Mouse (Mus musculus): ENCODE results near the gene 6030468B19Rik. TPM values are rescaled to one million over a fixed set of nuclear protein-coding genes. Genes with fewer than 3 reads are reported as not detected.

6030468B19Rik gene
- polyA plus RNA-seq (2015; fragmentation: Nextera tagmentation; extraction: Ambion mirVana): 0.18 TPM in 1 of 2 replicates, not detected in the other

DNA sequence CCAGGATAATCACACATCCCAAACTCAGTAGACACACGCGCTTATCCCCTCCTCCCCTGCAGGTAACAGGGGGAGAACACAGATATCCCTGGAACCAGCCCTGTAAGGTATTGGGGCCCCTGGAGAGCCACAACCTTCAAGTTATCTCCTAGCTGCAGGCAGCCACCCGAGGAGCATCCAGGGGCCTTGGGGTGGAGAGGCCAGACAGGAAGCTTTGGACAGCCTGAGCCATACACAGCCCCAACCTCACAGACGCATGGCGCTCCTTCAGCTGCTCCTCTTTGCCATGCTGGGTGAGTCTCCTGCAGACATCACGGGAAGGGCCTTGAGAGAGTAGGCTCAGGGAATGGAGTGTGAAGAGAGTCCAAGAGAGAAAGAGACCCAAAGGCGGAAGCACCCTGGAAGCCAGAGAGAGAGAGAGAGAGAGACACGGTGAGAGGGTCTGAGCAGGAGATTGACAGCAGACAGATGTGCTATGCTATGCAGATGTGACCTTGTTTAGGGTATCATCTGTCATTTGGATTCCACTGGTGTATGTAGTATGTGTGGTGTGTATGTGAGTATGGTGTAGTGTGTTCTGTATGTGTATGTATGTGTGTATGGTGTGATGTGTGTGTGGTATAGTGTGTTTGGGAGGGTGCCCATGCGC is at the start of gene 6030468B19Rik:
Gene 6030468B19Rik (plus strand): TSS at position 150 of the 649 bp plus-strand sequence.
- Histone ChIP-seq H3K27ac (replicated peaks) (no peak within 1 kb of the TSS), H3K27me3 (no peaks in the 10 kb centered on the region), H3K36me3 (no peaks in the 10 kb centered on the region), H3K4me3 (no peak within 1 kb of the TSS), H3K4me2 (replicated peaks) (no peak within 1 kb of the TSS), H3K9ac (replicated peaks) (no peak within 1 kb of the TSS), H3K9me3 (no peaks in the 10 kb centered on the region), H3K4me1 (no peaks in the 10 kb centered on the region)
- ATAC-seq (replicated peaks): no peak
- 66% methylated on average over 9 of the region's 9 CpGs for WGBS

DNA sequence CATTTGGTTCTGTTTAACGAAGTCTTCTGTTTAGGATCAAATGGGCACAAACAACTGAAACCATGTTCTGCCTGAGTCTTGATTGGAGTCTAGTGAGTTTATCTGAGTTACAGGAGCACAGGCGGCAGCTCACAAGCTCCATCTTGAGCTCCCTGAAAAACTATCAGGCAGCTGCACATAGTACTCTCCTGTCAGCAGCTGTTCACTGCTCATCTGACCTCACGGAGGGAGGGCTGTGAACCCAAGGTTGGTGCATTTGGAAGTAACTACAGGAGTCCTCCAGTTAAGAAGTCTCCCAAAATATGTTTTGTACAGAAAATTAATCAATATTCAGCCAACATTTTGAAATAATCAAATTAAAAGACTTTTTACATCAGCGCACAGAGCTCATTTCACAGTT is 48.8 kb upstream of the 6030468B19Rik start:
- no peak for ATAC-seq (replicated peaks)
- H3K4me2 ChIP-seq (replicated peaks): no peak overlapping the region
- no peak overlapping the region for H3K9ac ChIP-seq (replicated peaks)
- H3K4me1 ChIP-seq: no peaks in the 10 kb centered on the region
- no peak overlapping the region for H3K4me3 ChIP-seq
- 85% methylated on average over 4 of the region's 4 CpGs for WGBS
- no peak overlapping the region for H3K27ac ChIP-seq (replicated peaks)
- no peaks in the 10 kb centered on the region for H3K9me3 ChIP-seq
- H3K36me3 ChIP-seq: peaks cover 95% of the 10 kb centered on the region
- H3K27me3 ChIP-seq: no peaks in the 10 kb centered on the region

DNA sequence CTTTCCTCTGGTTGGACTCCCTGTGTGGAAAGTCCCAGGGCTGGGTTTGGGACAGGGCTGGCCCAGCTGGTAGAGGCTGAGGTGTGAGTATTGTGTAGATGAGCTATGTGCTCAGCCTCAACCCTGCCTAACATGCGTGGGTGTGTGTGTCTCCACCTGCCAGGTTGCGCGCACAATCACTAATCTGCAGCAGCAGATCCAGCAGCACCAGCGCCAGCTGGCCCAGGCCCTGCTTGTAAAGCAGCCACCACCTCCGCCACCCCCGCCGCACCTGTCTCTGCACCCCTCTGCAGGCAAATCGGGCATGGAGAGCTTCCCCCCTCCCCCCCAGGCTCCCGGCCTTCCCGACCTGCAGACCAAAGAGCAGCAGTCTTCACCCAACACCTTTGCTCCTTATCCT is 48.0 kb upstream of the 6030468B19Rik start:
- no peaks in the 10 kb centered on the region for H3K27me3 ChIP-seq
- no peak overlapping the region for H3K9ac ChIP-seq (replicated peaks)
- H3K9me3 ChIP-seq: no peaks in the 10 kb centered on the region
- no peak for ATAC-seq (replicated peaks)
- no peak overlapping the region for H3K27ac ChIP-seq (replicated peaks)
- no peak overlapping the region for H3K4me2 ChIP-seq (replicated peaks)
- H3K36me3 ChIP-seq: peaks cover 96% of the 10 kb centered on the region
- WGBS: 94% methylated on average over 10 of the region's 10 CpGs
- no peaks in the 10 kb centered on the region for H3K4me1 ChIP-seq
- no peak overlapping the region for H3K4me3 ChIP-seq

DNA sequence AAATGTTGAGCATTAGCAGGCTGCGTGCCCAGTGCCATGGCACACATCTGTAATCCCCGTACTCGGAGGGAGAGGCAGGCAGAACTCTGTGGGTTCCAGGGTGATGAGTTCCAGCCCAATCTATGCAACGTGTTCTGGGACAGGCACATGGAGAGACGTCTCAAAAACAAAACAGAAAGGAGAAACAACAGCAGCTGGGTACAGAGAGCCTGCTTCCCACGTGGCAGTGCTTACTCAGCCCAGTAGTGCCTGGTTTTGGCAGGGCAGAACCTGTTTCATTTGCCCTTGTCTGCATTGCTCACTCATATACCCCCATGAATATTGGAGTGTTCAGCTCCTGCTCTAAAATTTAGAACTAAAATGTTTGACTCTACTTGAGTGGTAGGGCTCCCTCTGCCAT is 45.9 kb upstream of the 6030468B19Rik start:
- Histone ChIP-seq H3K27ac (replicated peaks) (no peak overlapping the region), H3K27me3 (no peaks in the 10 kb centered on the region), H3K4me1 (no peaks in the 10 kb centered on the region), H3K9ac (replicated peaks) (no peak overlapping the region), H3K4me3 (no peak overlapping the region), H3K4me2 (replicated peaks) (no peak overlapping the region), H3K9me3 (no peaks in the 10 kb centered on the region), H3K36me3 (peaks cover 96% of the 10 kb centered on the region)
- ATAC-seq (replicated peaks): no peak
- WGBS: 85% methylated on average over 6 of the region's 6 CpGs

DNA sequence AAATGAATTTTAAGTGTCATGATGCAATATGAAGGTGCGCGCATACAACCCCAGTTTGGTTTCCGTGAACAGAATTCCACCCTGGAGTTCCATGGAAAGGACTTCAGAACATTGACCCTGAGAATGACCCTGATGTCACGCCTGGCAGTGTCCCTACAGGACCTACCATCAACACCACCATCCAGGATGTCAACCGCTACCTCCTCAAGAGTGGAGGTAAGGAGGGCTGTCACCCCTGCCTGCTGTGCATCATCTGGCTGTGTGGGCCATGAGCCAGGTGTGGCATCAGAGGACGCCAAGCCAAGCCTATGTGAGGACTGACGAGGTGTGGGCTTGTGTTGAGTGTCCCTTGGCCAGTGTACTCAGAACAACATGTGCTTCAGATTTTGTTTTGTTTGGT is 41.6 kb upstream of the 6030468B19Rik start:
- 94% methylated on average over 7 of the region's 7 CpGs for WGBS
- no peak overlapping the region for H3K9ac ChIP-seq (replicated peaks)
- H3K4me2 ChIP-seq (replicated peaks): no peak overlapping the region
- no peak for ATAC-seq (replicated peaks)
- no peaks in the 10 kb centered on the region for H3K27me3 ChIP-seq
- H3K27ac ChIP-seq (replicated peaks): no peak overlapping the region
- H3K4me1 ChIP-seq: no peaks in the 10 kb centered on the region
- peaks cover 94% of the 10 kb centered on the region for H3K36me3 ChIP-seq
- no peaks in the 10 kb centered on the region for H3K9me3 ChIP-seq
- H3K4me3 ChIP-seq: no peak overlapping the region

DNA sequence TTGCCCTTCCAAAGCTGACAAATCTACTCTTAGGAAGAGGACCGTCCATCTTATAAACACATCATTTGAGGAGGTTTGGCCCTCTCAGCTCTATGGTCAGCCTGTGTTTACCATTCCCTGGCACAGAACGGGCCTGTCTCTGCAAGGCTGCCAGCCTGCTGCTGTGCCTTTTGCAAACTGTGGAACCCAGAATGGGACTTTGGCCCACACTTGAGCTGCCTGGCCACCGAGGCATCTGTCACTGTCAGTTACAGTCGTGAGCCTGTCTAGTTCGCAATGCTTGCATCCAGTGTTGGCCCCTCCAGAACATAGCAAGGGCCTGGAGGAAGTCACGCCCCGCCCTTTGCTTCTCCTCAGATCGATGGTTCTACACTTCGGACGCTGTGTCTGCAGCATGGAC is 38.2 kb upstream of the 6030468B19Rik start:
- ATAC-seq (replicated peaks): no peak
- no peaks in the 10 kb centered on the region for H3K9me3 ChIP-seq
- H3K9ac ChIP-seq (replicated peaks): no peak overlapping the region
- no peaks in the 10 kb centered on the region for H3K4me1 ChIP-seq
- 93% methylated on average over 10 of the region's 10 CpGs for WGBS
- no peak overlapping the region for H3K4me2 ChIP-seq (replicated peaks)
- H3K36me3 ChIP-seq: peaks cover 90% of the 10 kb centered on the region
- H3K27ac ChIP-seq (replicated peaks): no peak overlapping the region
- H3K4me3 ChIP-seq: no peak overlapping the region
- H3K27me3 ChIP-seq: no peaks in the 10 kb centered on the region

DNA sequence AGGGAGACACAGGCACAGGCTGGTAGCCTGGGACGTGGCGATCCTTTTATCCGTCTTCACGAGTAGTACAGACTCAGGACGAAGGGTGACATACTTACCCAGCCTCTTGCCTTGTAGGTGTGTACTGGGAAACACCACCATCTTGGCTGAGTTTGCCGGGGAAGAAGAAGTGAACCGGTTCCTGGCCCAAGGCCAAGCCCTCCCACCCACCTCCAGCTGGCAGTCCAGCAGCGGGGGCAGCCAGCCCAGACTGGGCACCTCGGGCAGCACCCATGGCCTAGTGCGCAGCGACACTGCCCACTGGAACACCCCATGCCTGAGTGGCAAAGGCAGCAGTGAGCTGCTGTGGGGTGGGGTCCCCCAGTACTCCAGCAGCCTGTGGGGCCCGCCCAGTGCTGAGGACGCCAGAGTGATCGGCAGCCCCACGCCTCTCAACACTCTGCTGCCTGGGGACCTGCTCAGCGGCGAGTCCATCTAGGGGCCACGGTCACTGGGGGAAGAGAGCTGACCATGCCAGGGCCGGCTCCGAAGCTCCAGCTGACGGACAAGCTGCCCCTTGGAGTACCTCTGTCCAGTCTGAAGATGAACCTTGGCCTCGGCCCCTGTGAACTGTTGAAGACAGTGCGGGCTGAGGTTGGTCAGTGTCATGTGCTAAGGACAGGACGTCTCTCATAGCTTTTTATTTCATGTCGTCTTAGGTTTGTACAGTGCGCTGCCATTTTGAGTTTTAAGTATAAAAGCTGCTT is 36.9 kb upstream of the 6030468B19Rik start:
- Histone ChIP-seq H3K4me3 (no peak overlapping the region), H3K4me2 (replicated peaks) (no peak overlapping the region), H3K27me3 (no peaks in the 10 kb centered on the region), H3K36me3 (peaks cover 85% of the 10 kb centered on the region), H3K9ac (replicated peaks) (no peak overlapping the region), H3K4me1 (no peaks in the 10 kb centered on the region), H3K27ac (replicated peaks) (no peak overlapping the region), H3K9me3 (no peaks in the 10 kb centered on the region)
- 89% methylated on average over 26 of the region's 26 CpGs for WGBS
- no peak for ATAC-seq (replicated peaks)

DNA sequence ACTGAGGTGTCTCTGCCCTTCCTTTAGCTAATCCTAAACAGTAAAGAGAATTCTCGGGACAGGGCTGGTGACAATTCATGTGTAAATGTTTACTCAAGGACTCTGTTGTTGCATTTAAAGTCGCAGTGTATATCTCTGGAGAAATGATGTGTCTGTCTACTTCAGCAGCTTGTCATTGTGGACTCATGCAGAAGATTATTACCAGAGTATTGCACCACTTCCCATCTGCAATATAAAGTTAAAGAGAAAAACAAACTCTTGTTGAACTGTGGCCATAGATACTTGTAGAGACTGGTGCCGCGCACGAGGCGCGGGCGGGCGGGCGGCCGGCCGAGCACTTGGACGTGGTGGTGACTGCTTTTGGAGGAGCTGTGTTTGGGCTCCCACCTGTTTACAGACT is 35.7 kb upstream of the 6030468B19Rik start:
- no peaks in the 10 kb centered on the region for H3K4me1 ChIP-seq
- H3K4me3 ChIP-seq: no peak overlapping the region
- ATAC-seq (replicated peaks): no peak
- H3K9ac ChIP-seq (replicated peaks): no peak overlapping the region
- no peak overlapping the region for H3K4me2 ChIP-seq (replicated peaks)
- H3K36me3 ChIP-seq: peaks cover 76% of the 10 kb centered on the region
- WGBS: 93% methylated on average over 13 of the region's 13 CpGs
- H3K27ac ChIP-seq (replicated peaks): no peak overlapping the region
- no peaks in the 10 kb centered on the region for H3K27me3 ChIP-seq
- H3K9me3 ChIP-seq: no peaks in the 10 kb centered on the region

DNA sequence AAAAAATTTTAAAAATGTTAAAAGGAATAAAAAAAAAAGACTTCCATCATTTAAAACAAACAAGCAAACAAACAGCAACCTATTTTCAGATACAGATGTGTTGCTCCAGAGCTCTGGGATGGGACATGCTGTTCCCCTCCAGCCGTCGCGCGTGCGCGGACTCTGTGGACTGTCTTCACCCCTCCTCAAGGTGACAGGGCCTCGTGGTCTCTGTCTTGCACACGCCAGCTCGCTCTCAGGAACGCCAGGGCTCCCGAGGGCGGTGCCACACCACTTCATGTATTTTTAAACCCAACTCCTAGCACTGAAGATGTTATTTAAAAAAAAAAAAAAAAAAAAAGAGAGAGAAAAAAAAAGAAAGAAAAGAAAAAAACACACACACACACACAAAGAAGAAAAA is 35.2 kb upstream of the 6030468B19Rik start:
- WGBS: 90% methylated on average over 12 of the region's 12 CpGs
- Histone ChIP-seq H3K27me3 (no peaks in the 10 kb centered on the region), H3K27ac (replicated peaks) (no peak overlapping the region), H3K4me1 (no peaks in the 10 kb centered on the region), H3K9ac (replicated peaks) (no peak overlapping the region), H3K4me3 (no peak overlapping the region), H3K9me3 (no peaks in the 10 kb centered on the region), H3K4me2 (replicated peaks) (no peak overlapping the region), H3K36me3 (peaks cover 71% of the 10 kb centered on the region)
- ATAC-seq (replicated peaks): no peak

DNA sequence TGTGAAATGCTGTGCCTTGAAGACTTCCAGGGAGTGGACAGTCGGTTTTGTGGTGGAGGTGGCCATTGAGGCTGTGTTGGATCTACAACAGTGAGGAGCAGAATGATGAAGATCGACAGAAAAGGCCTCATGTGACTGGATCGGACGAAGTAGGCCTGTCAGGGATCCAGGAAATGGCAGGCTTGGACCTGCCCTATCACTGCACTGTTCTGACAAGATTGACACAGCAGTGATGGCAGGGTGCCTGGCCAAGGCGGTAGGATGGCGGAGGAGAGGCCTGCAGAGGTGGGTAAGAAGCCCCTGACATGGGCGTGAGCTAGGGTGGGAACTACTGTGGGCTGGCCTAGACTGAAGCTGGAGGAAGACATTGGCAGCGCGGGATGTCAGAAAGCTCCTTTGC is 33.1 kb upstream of the 6030468B19Rik start:
- peaks cover 52% of the 10 kb centered on the region for H3K36me3 ChIP-seq
- 88% methylated on average over 9 of the region's 9 CpGs for WGBS
- H3K9me3 ChIP-seq: no peaks in the 10 kb centered on the region
- no peak overlapping the region for H3K4me2 ChIP-seq (replicated peaks)
- no peaks in the 10 kb centered on the region for H3K4me1 ChIP-seq
- no peaks in the 10 kb centered on the region for H3K27me3 ChIP-seq
- H3K4me3 ChIP-seq: no peak overlapping the region
- H3K27ac ChIP-seq (replicated peaks): no peak overlapping the region
- H3K9ac ChIP-seq (replicated peaks): no peak overlapping the region
- no peak for ATAC-seq (replicated peaks)

DNA sequence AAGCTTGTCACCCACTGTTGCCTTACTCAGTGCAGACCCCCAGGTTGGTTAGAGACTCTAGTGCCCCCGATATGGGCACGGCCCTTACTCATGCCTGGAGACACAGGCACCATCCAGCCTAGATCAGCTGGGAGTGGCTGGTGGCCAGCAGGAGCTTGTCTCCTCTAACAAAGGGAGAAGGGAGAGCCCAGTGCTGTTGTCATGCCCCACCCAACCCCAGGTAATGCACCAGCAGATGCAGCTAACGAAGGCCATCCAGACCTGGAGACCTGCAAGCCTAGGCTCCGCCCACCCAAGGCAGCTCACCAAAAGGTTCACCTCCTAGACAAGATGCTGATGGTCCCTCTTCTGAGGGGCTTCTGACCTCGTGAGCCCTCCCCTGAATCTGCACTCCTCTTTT is 32.1 kb upstream of the 6030468B19Rik start:
- Histone ChIP-seq H3K4me2 (replicated peaks) (no peak overlapping the region), H3K4me1 (0 out of 2 replicates have a peak, but pooled peaks cover 9% of the 10 kb centered on the region), H3K27ac (replicated peaks) (no peak overlapping the region), H3K36me3 (peaks cover 43% of the 10 kb centered on the region), H3K9me3 (no peaks in the 10 kb centered on the region), H3K27me3 (no peaks in the 10 kb centered on the region), H3K9ac (replicated peaks) (no peak overlapping the region), H3K4me3 (no peak overlapping the region)
- ATAC-seq (replicated peaks): 0 out of 2 replicates have a peak, but pooled peaks have one; percentile 15
- WGBS: 88% methylated on average over 5 of the region's 5 CpGs

DNA sequence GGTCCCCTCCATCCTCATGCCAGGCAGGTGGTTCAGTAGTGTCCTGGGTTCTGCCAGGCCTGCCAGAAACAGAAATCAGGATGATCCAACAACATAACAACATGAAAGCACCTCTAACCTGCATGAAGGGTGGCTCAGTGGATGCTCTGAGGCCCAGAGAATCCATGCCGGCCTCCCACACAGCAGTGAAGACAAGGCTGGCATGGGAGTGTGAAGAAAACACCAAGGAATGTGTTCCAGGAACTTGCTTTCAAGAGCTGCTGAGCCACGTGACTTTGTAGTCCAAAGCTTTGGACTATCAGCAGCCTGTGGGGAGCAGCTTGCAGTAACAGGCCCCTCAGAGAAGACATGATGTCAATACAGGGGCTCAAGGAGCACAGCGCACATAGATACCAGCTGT is 31.2 kb upstream of the 6030468B19Rik start:
- no peak overlapping the region for H3K4me3 ChIP-seq
- WGBS: 85% methylated on average over 3 of the region's 3 CpGs
- H3K4me2 ChIP-seq (replicated peaks): no peak overlapping the region
- H3K9me3 ChIP-seq: no peaks in the 10 kb centered on the region
- 0 out of 2 replicates have a peak, but pooled peaks cover 9% of the 10 kb centered on the region for H3K4me1 ChIP-seq
- H3K27ac ChIP-seq (replicated peaks): no peak overlapping the region
- H3K27me3 ChIP-seq: no peaks in the 10 kb centered on the region
- peaks cover 33% of the 10 kb centered on the region for H3K36me3 ChIP-seq
- no peak for ATAC-seq (replicated peaks)
- H3K9ac ChIP-seq (replicated peaks): no peak overlapping the region
